In genomic region chr1:58423371-58424248, GRCm38 (mm10) we compare ENCODE assay signal across 8 mouse cellular contexts. TPM values are rescaled to one million over a fixed set of nuclear protein-coding genes. Genes with fewer than 3 reads are reported as not detected.
DNase-seq lines count a peak whose midpoint lies in the region; ATAC-seq and TF ChIP-seq lines count a peak whose summit lies in the region.

TSS of gene Clk1 (minus strand) at chr1:58424066.

- TF ChIP-seq CTCF in layer of hippocampus, adult 2 months (conservative IDR thresholded peaks at IDR 0.05) = no peak
- no peak for TF ChIP-seq CTCF in lung, embryonic 14.5 days (IDR thresholded peaks at IDR 0.05; ENCODE audit: low read depth)
- TF ChIP-seq CTCF in olfactory bulb, adult 2 months (IDR thresholded peaks at IDR 0.05; ENCODE audit: insufficient read depth, low read depth, low read length) = 0 out of 2 replicates have a peak, but pooled peaks have one; percentile 23
- TF ChIP-seq CTCF in thymus, adult 2 months (IDR thresholded peaks at IDR 0.05; ENCODE audit: borderline replicate concordance, control insufficient read depth, extremely low read depth, insufficient read depth, low read length, poor library complexity) = 0 out of 2 replicates have a peak, but pooled peaks have one; percentile 39

- peak; percentile 95 for ATAC-seq in forebrain, embryonic 15.5 days (replicated peaks)
- ATAC-seq in lung, embryonic 14.5 days (ENCODE audit: insufficient read depth) = peak; percentile 94

- no peaks in the 10 kb centered on the region for H3K9me3 ChIP-seq in ES-E14 (ENCODE audit: control insufficient read depth, insufficient read depth, low read depth, low read length)
- no peaks in the 10 kb centered on the region for H3K9me3 ChIP-seq in forebrain, embryonic 15.5 days
- H3K9me3 ChIP-seq in lung, embryonic 14.5 days (ENCODE audit: low read depth, low read length) = no peaks in the 10 kb centered on the region

- H3K9ac ChIP-seq in ES-E14 (ENCODE audit: insufficient read depth, low read depth, low read length, poor library complexity, severe bottlenecking) = peak within 1 kb of the TSS; percentile 91
- H3K9ac ChIP-seq in forebrain, embryonic 15.5 days (replicated peaks) = peak within 1 kb of the TSS; percentile 99
- peak within 1 kb of the TSS; percentile 100 for H3K9ac ChIP-seq in lung, embryonic 14.5 days

- peaks cover 18% of the 10 kb centered on the region for H3K36me3 ChIP-seq in ES-E14 (ENCODE audit: control insufficient read depth, insufficient read depth, low read length, poor library complexity, severe bottlenecking)
- peaks cover 24% of the 10 kb centered on the region for H3K36me3 ChIP-seq in forebrain, embryonic 15.5 days
- peaks cover 30% of the 10 kb centered on the region for H3K36me3 ChIP-seq in lung, embryonic 14.5 days (ENCODE audit: insufficient read depth)
- peaks cover 27% of the 10 kb centered on the region for H3K36me3 ChIP-seq in thymus, adult 2 months (ENCODE audit: control insufficient read depth, insufficient read depth, low read length)

- peak within 1 kb of the TSS; percentile 66 for H3K4me2 ChIP-seq in forebrain, embryonic 15.5 days (replicated peaks)
- H3K4me2 ChIP-seq in lung, embryonic 14.5 days = peak within 1 kb of the TSS; percentile 83

- intact Hi-C loops in heart, postnatal 25 days (cut with DNase I) = loop anchor here (2.0 kb wide), 1 partner anchor 27 kb away; no protein-coding TSS in a partner anchor

- DNase-seq in ES-E14 (ENCODE audit: low read depth, low spot score) = peak; percentile 86
- peak; percentile 96 for DNase-seq in cerebellum, adult 11-12 months
- DNase-seq in heart, postnatal 25 days (ENCODE audit: low spot score) = peak; percentile 97
- peak; percentile 95 to 97 for DNase-seq in layer of hippocampus, adult 2 months (ENCODE audit: low spot score in 2 of 2)
- DNase-seq in lung, embryonic 14.5 days = peak; percentile 98
- peak; percentile 96 for DNase-seq in thymus, adult 2 months

- H3K4me3 ChIP-seq in ES-E14 (ENCODE audit: insufficient read depth in 1 of 2, low read depth in 1 of 2, low read length in 2 of 2, poor library complexity in 1 of 2, severe bottlenecking in 1 of 2) = peak within 1 kb of the TSS; percentile 75 to 91
- peak within 1 kb of the TSS; percentile 92 for H3K4me3 ChIP-seq in forebrain, embryonic 15.5 days
- peak within 1 kb of the TSS; percentile 99 for H3K4me3 ChIP-seq in layer of hippocampus, adult 2 months
- peak within 1 kb of the TSS; percentile 100 for H3K4me3 ChIP-seq in lung, embryonic 14.5 days (ENCODE audit: low read depth, low read length)
- H3K4me3 ChIP-seq in olfactory bulb, adult 2 months (ENCODE audit: insufficient read depth, low read depth, low read length) = peak within 1 kb of the TSS; percentile 93
- H3K4me3 ChIP-seq in thymus, adult 2 months (ENCODE audit: control insufficient read depth, insufficient read depth, low read length) = peak within 1 kb of the TSS; percentile 97

- peak; percentile 98 for TF ChIP-seq POLR2A in olfactory bulb, adult 2 months (IDR thresholded peaks at IDR 0.05; ENCODE audit: insufficient read depth, low read depth, low read length)
- TF ChIP-seq POLR2A in thymus, adult 2 months (IDR thresholded peaks at IDR 0.05; ENCODE audit: control insufficient read depth, extremely low read depth, insufficient read depth, low read length, poor library complexity) = peak; percentile 95

- in situ Hi-C loops in ES-E14 (cut with MboI; ENCODE audit: low sequenced_read_pairs in 2 of 2, unreplicated experiment in 2 of 2) = loop anchor here in 1 of 2 experiments (25.0 kb wide), 1 partner anchor 1289 kb away; no protein-coding TSS in a partner anchor

- under 1% methylated on average over 79 of the region's 79 CpGs for WGBS in forebrain, embryonic 15.5 days
- under 1% methylated on average over 79 of the region's 79 CpGs for WGBS in lung, embryonic 14.5 days
- under 1% methylated on average over 79 of the region's 79 CpGs for whole genome bisulfite sequencing in olfactory bulb, adult 2 months
- under 1% methylated on average over 79 of the region's 79 CpGs for WGBS in thymus, adult 2 months

- H3K4me1 ChIP-seq in ES-E14 (ENCODE audit: control insufficient read depth in 2 of 2, insufficient read depth in 2 of 2, low read length in 2 of 2, poor library complexity in 1 of 2) = peaks cover 7 to 8% of the 10 kb centered on the region in 2 experiments; a peak in 3 of 4 replicates
- peaks cover 27% of the 10 kb centered on the region for H3K4me1 ChIP-seq in forebrain, embryonic 15.5 days
- H3K4me1 ChIP-seq in lung, embryonic 14.5 days (ENCODE audit: insufficient read depth) = peaks cover 9% of the 10 kb centered on the region; the same call in 1 of the 2 replicates
- H3K4me1 ChIP-seq in olfactory bulb, adult 2 months (ENCODE audit: control insufficient read depth, insufficient read depth, low read length) = peaks cover 7% of the 10 kb centered on the region
- peaks cover 8% of the 10 kb centered on the region for H3K4me1 ChIP-seq in thymus, adult 2 months (replicated peaks; ENCODE audit: control insufficient read depth, insufficient read depth, low read length)

- peak within 1 kb of the TSS; percentile 84 for H3K27ac ChIP-seq in ES-E14 (ENCODE audit: insufficient read depth, low read depth, low read length, poor library complexity, severe bottlenecking)
- H3K27ac ChIP-seq in forebrain, embryonic 15.5 days (replicated peaks) = peak within 1 kb of the TSS; percentile 99
- H3K27ac ChIP-seq in layer of hippocampus, adult 2 months = peak within 1 kb of the TSS; percentile 99
- peak within 1 kb of the TSS; percentile 100 for H3K27ac ChIP-seq in lung, embryonic 14.5 days (ENCODE audit: low read depth)
- peak within 1 kb of the TSS; percentile 99 for H3K27ac ChIP-seq in olfactory bulb, adult 2 months (ENCODE audit: insufficient read depth, low read depth, low read length)
- H3K27ac ChIP-seq in thymus, adult 2 months (ENCODE audit: control insufficient read depth, insufficient read depth, low read length) = peak within 1 kb of the TSS; percentile 99

- H3K27me3 ChIP-seq in forebrain, embryonic 15.5 days = no peaks in the 10 kb centered on the region
- no peaks in the 10 kb centered on the region for H3K27me3 ChIP-seq in lung, embryonic 14.5 days (ENCODE audit: insufficient read depth, low read length)
- H3K27me3 ChIP-seq in thymus, adult 2 months (ENCODE audit: control insufficient read depth, insufficient read depth, low read length) = no peaks in the 10 kb centered on the region

TF ChIP-seq in ES-E14, 5 proteins besides CTCF, POLR2A, EP300 and RAD21:
- TF ChIP-seq ZC3H11A (IDR thresholded peaks at IDR 0.05; ENCODE audit: borderline replicate concordance, low read depth, low read length) = no peak; the same call in 1 of the 2 replicates
- peak; percentile 63 for TF ChIP-seq HCFC1 (IDR thresholded peaks at IDR 0.05; ENCODE audit: borderline replicate concordance, insufficient read depth, low read length)
- 0 out of 2 replicates have a peak, but pooled peaks have one; percentile 12 for TF ChIP-seq MAFK (IDR thresholded peaks at IDR 0.05; ENCODE audit: insufficient read depth, low read depth, low read length)
- TF ChIP-seq ZNF384 (IDR thresholded peaks at IDR 0.05; ENCODE audit: low read depth, low read length) = no peak

RNA-seq across cellular contexts. Expression of gene Clk1, which starts in this region (rescaled TPM):
- 137 and 181 TPM in 2 replicates for total RNA-seq in ES-E14 (2012; rRNA removed)
- 181 and 182 TPM in 2 replicates for polyA plus RNA-seq in forebrain, embryonic 15.5 days (2015; fragmentation: Nextera tagmentation; extraction: Ambion mirVana)
- 10 to 100 TPM; 53.1 to 59.9 TPM for total RNA-seq in heart, postnatal 25 days (2021)
- 100 to 1,000 TPM; 104 to 159 TPM for total RNA-seq in layer of hippocampus, adult 2 months (2021)
- polyA plus RNA-seq in lung, embryonic 14.5 days (2014; fragmentation: Nextera tagmentation; extraction: Ambion mirVana) = 175 and 179 TPM in 2 replicates
- 213 and 787 TPM in 2 replicates for polyA plus RNA-seq in olfactory bulb, adult 2 months (2012; ENCODE audit: insufficient read depth, insufficient read length, low replicate concordance, missing spikeins)
- polyA plus RNA-seq in thymus, adult 2 months (2012; rRNA removed) = 85.3 and 112 TPM in 2 replicates

Comparison
In these comparisons a context has a peak if more than half of its experiments do, and no peak if none do; other contexts are left out.
1. Peak in every context shown above with its lines: DNase-seq, ATAC-seq, H3K4me3 ChIP-seq and H3K27ac ChIP-seq.
2. CTCF ChIP-seq: peak in olfactory bulb, adult 2 months (single experiment) and thymus, adult 2 months (single experiment); none in layer of hippocampus, adult 2 months (single experiment) and lung, embryonic 14.5 days (single experiment).